Mouse (Mus musculus): ENCODE measurements around the gene Dnal1.
A peak's percentile ranks its signal among the peaks of the same experiment; 100 is the strongest.

Dnal1 gene

GRCm38 (mm10) chr12:84163586-84164110 lies 49.5 kb downstream of the Dnal1 start:
- no peak for DNase-seq

- DNase-seq: no peak
Measured at GRCm38 (mm10) chr12:84165631-84166373, 51.6 kb downstream of the Dnal1 start.

- DNase-seq: no peak
Measured at GRCm38 (mm10) chr12:84170610-84171009, 56.4 kb downstream of the Dnal1 start.

- no peak for DNase-seq
Measured at GRCm38 (mm10) chr12:84172216-84172615, 58.0 kb downstream of the Dnal1 start.

- no peak for DNase-seq
Measured at GRCm38 (mm10) chr12:84172862-84173261, 58.7 kb downstream of the Dnal1 start.

GRCm38 (mm10) chr12:84173309-84173915 lies 59.2 kb downstream of the Dnal1 start:
- peak in 1 of 2 experiments; percentile 5 for DNase-seq

- DNase-seq: peak in 1 of 2 experiments; percentile 10
Measured at GRCm38 (mm10) chr12:84174190-84174811, 60.1 kb downstream of the Dnal1 start.

- no peak for DNase-seq
Measured at GRCm38 (mm10) chr12:84174871-84175270, 60.7 kb downstream of the Dnal1 start.

GRCm38 (mm10) chr12:84175659-84176061 lies 61.5 kb downstream of the Dnal1 start:
- DNase-seq: peak; percentile 77 to 78

- DNase-seq: peak; percentile 47 to 59
Measured at GRCm38 (mm10) chr12:84176126-84176769, 62.1 kb downstream of the Dnal1 start.

- DNase-seq: peak in 1 of 2 experiments; percentile 50
Measured at GRCm38 (mm10) chr12:84176886-84177765, 63.0 kb downstream of the Dnal1 start.

GRCm38 (mm10) chr12:84178052-84178451 lies 63.9 kb downstream of the Dnal1 start:
- DNase-seq: no peak

GRCm38 (mm10) chr12:84178652-84179445 lies 64.7 kb downstream of the Dnal1 start:
- no peak for DNase-seq

GRCm38 (mm10) chr12:84180090-84180489 lies 65.9 kb downstream of the Dnal1 start:
- no peak for DNase-seq

GRCm38 (mm10) chr12:84180701-84181435 lies 66.7 kb downstream of the Dnal1 start:
- no peak for DNase-seq

- DNase-seq: no peak
Measured at GRCm38 (mm10) chr12:84181999-84182398, 67.8 kb downstream of the Dnal1 start.

- DNase-seq: no peak
Measured at GRCm38 (mm10) chr12:84184979-84185378, 70.8 kb downstream of the Dnal1 start.

GRCm38 (mm10) chr12:84185547-84185946 lies 71.4 kb downstream of the Dnal1 start:
- no peak for DNase-seq

GRCm38 (mm10) chr12:84186536-84186935 lies 72.4 kb downstream of the Dnal1 start:
- DNase-seq: no peak

GRCm38 (mm10) chr12:84186950-84187349 lies 72.8 kb downstream of the Dnal1 start:
- DNase-seq: no peak

Data from spleen, adult 18-20 months (tissue).